Mouse (Mus musculus) heart, adult 2 months (tissue): ENCODE measurements around the gene Ripk3. TPM values are rescaled to one million over a fixed set of nuclear protein-coding genes. Genes with fewer than 3 reads are reported as not detected.
"Not testable (repeated sequence)": the region's sequence is repeated elsewhere in the genome, so short reads cannot be mapped to it uniquely, and the experiment has no call there.

Source experiments
- DNase-seq, 2 experiments: peaks; one replicate each; pipeline ENCODE4 v3.0.0; 2021
- H3K27ac ChIP-seq: fragments of 200-600 bp; 2 replicates; pipeline ENCODE4 v1.8.1; 2022
- H3K27me3 ChIP-seq: fragments of 200-500 bp; 2 replicates; pipeline ENCODE4 v1.6.1; 2012; ENCODE audit warnings: mild to moderate bottlenecking, low read length, inconsistent platforms, mixed read lengths; ENCODE audit not compliant: control insufficient read depth, insufficient read depth
- H3K36me3 ChIP-seq: fragments of 200-500 bp; 2 replicates; pipeline ENCODE4 v1.6.1; 2012; ENCODE audit warnings: low read length, inconsistent platforms; ENCODE audit not compliant: control insufficient read depth, insufficient read depth
- H3K4me1 ChIP-seq: fragments of 200-500 bp; 2 replicates; pipeline ENCODE4 v1.6.1; 2011; ENCODE audit warnings: low read length; ENCODE audit not compliant: control insufficient read depth, insufficient read depth
- H3K4me3 ChIP-seq: fragments of 200-600 bp; 2 replicates; pipeline ENCODE4 v1.8.1; 2022
- H3K79me2 ChIP-seq: fragments of 200-500 bp; replicated peaks from 2 replicates; pipeline ENCODE4 v1.6.1; 2012; ENCODE audit warnings: mild to moderate bottlenecking, inconsistent platforms, low read length, moderate library complexity, mixed read lengths; ENCODE audit not compliant: control insufficient read depth, insufficient read depth
- H3K9ac ChIP-seq: fragments of 200-500 bp; 2 replicates; pipeline ENCODE4 v1.6.1; 2012; ENCODE audit warnings: low read depth, mild to moderate bottlenecking, control low read depth, inconsistent platforms, low read length, mixed read lengths
- CTCF ChIP-seq: fragments of 200-600 bp; IDR thresholded peaks from 2 replicates; pipeline ENCODE4 v1.8.1; 2022; ENCODE audit warnings: antibody characterized with exemption, mild to moderate bottlenecking, moderate library complexity
- EP300 ChIP-seq: fragments of 200-500 bp; IDR thresholded peaks from 2 replicates; pipeline ENCODE4 v1.6.1; 2011; ENCODE audit warnings: low read depth, low read length, control low read depth; ENCODE audit not compliant: insufficient read depth
- POLR2A ChIP-seq: fragments of 200-500 bp; IDR thresholded peaks from 2 replicates; pipeline ENCODE4 v1.6.1; 2011; ENCODE audit warnings: mild to moderate bottlenecking, low read depth, low read length, control low read depth; ENCODE audit not compliant: insufficient read depth
- WGBS: fragments of 180-500 bp; shearing (Covaris S2); methylation state at CpG from one replicate; pipeline ENCODE4 v1.1.7; 2018; 5-methylcytosine and 5-hydroxymethylcytosine counted together
- intact Hi-C: fragments of 180-260 bp; cut with DNase I; formaldehyde crosslinking; loops from one replicate; pipeline ENCODE4 v1.15.1; 2025
- polyA plus RNA-seq: library from polyadenylated mRNA; depleted of rRNA; stranded (reverse); fragments of >200 nt; gene quantifications from 2 replicates; pipeline ENCODE4 v1.2.3, GENCODE M21; 2012
- total RNA-seq, 2 experiments: library from RNA; stranded (reverse); gene quantifications; 2 replicates each; pipeline ENCODE4 v1.2.3; 2021

Ripk3 gene
- total and polyA plus RNA-seq, 3 experiments: 2.2 to 3.5 (median 2.4) TPM

DNA sequence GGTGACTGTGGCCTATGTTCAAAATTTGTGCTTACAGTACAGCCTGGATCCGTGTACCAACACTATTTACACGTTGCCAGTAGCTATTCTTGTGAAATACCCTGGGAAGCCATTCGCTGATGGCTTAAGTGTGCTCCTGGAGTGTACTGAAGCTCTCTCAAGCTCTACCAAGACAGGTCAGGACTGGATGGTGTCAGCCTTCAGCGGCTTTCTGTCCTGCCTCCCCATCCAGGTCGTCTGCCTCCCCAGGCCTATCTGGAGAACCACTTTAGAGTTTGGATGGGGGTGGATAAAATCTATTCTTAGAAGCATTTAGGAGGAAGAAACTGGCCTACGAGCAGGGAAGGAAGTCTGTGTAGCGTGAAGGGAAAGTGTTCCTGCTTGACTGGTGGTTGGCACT, 25.5 kb downstream of the Ripk3 start:
- peak; percentile 44 to 48 for DNase-seq
- Histone ChIP-seq H3K27me3 (0 out of 2 replicates have a peak, but pooled peaks cover 2% of the 10 kb centered on the region), H3K4me1 (peaks cover 7% of the 10 kb centered on the region), H3K4me3 (no peak overlapping the region; the same call in 1 of the 2 replicates), H3K36me3 (no peaks in the 10 kb centered on the region), H3K9ac (peak overlapping the region; percentile 42; the same call in 1 of the 2 replicates), H3K79me2 (no peaks in the 10 kb centered on the region), H3K27ac (peak overlapping the region; percentile 55)
- TF ChIP-seq POLR2A: no peak
- no peak for TF ChIP-seq CTCF
- no peak for TF ChIP-seq EP300
- intact Hi-C loops: no loop called here
- 19% methylated on average over 7 of the region's 7 CpGs for WGBS

DNA sequence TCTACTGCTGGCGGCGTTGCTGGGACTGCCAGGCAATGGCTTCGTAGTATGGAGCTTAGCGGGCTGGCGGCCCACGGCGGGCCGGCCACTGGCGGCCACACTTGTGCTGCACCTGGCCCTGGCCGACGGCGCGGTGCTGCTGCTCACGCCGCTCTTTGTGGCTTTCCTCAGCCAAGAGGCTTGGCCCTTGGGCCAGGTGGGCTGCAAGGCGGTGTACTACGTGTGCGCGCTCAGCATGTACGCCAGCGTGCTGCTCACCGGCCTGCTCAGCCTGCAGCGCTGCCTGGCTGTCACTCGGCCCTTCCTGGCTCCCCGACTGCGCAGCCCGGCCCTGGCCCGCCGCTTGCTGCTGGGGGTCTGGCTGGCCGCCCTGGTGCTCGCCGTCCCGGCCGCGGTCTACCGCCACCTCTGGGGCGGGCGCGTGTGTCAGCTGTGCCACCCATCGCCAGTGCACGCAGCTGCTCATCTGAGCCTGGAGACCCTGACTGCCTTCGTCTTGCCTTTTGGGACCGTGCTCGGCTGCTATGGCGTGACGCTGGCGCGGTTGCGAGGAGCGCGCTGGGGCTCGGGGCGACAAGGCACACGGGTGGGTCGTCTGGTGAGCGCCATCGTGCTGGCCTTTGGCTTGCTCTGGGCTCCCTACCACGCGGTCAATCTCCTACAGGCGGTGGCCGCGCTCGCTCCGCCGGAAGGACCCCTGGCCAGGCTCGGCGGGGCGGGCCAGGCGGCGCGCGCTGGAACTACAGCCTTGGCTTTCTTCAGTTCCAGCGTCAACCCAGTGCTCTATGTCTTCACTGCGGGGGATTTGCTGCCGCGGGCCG, 26.5 kb downstream of the Ripk3 start:
- peaks cover 9% of the 10 kb centered on the region for H3K4me1 ChIP-seq
- no peak for TF ChIP-seq POLR2A
- TF ChIP-seq CTCF: peak; percentile 67
- TF ChIP-seq EP300: no peak
- no peaks in the 10 kb centered on the region for H3K36me3 ChIP-seq
- peak overlapping the region; percentile 97 for H3K9ac ChIP-seq
- H3K27ac ChIP-seq: peak overlapping the region; percentile 55
- H3K4me3 ChIP-seq: peak overlapping the region; percentile 65
- no peaks in the 10 kb centered on the region for H3K79me2 ChIP-seq
- peak; percentile 66 to 75 for DNase-seq
- intact Hi-C loops: no loop called here
- H3K27me3 ChIP-seq: 0 out of 2 replicates have a peak, but pooled peaks cover 2% of the 10 kb centered on the region
- 2% methylated on average over 77 of the region's 77 CpGs for WGBS

DNA sequence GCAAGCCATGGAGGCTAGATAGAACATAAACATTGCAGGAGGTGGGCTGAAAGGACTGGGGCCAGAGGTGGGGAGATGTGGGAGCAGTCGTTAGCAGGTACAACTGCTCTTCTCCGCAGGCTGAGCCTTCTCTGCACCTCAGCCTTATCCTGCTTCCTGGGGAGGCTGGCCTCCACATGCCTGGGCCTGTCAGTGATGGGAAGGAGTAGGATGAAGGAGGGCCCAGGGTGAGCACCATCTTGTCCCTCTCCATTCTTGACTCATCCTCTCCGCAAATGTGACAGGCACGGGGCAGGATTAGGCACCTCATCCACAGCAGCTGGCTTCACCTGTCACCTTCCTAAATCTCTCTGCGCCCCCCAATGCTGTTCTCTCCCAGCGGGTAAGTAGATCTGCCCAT, 27.5 kb downstream of the Ripk3 start, which contains the start of gene Ltb4r2:
Gene Ltb4r2 (plus strand): TSS at position 266 of the 400 bp plus-strand sequence.
- TF ChIP-seq CTCF (no peak), EP300 (no peak), POLR2A (no peak)
- Histone ChIP-seq H3K27ac (peak within 1 kb of the TSS; percentile 55), H3K4me3 (peak within 1 kb of the TSS; percentile 65), H3K36me3 (no peaks in the 10 kb centered on the region), H3K79me2 (no peaks in the 10 kb centered on the region), H3K27me3 (0 out of 2 replicates have a peak, but pooled peaks cover 2% of the 10 kb centered on the region), H3K4me1 (peaks cover 9% of the 10 kb centered on the region), H3K9ac (peak within 1 kb of the TSS; percentile 97)
- 91% methylated on average over 6 of the region's 6 CpGs for WGBS
- no peak for DNase-seq
- intact Hi-C loops: no loop called here

DNA sequence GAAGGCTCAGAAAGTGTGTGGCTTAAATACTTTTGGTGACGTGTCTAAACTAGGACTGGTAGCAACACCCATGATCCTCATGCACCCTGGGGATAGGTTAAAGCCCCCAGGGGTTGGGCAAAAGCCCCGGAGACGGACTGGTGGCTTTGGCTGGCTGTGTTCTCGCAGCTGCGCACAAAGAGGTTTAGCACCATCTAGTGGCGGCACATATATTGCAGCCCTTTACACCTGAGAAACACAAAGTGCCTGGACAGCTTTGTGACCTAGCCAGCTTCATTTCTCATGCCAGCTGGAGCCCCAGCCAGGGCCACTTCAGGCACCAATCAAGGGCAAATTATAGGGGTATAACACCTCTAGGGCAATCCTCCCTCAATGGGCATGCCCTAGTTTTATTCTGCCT, 28.5 kb downstream of the Ripk3 start:
- peak; percentile 85 to 88 for DNase-seq
- intact Hi-C loops: not testable (repeated sequence)
- 4% methylated on average over 6 of the region's 6 CpGs for WGBS

DNA sequence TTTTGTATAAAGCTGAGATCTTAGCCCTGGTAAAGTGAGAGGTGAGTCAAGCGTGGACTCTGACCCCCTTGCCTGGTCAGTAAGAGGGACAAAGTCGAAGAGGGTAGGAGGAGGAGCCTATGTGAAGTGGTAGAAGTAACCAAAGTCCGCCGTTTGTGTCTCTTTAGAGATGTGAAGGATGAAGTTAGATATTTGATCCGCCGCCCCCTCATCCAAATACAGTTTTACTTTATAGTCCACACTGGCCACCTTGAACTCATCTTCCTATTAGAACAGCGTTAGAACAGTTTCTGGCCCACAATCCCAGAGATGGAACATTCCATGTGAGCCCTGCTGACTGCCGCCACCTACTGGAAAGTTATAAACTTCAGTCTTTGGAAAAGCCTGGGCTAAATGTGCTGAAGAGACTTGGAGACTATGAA, 30.3 kb downstream of the Ripk3 start, which contains the start of gene Cideb:
Gene Cideb (minus strand): TSS at position 96 of the 422 bp plus-strand sequence.
- DNase-seq: peak in 1 of 2 experiments; percentile 36
- Histone ChIP-seq H3K4me1 (peaks cover 7% of the 10 kb centered on the region), H3K27me3 (0 out of 2 replicates have a peak, but pooled peaks cover 2% of the 10 kb centered on the region), H3K27ac (no peak within 1 kb of the TSS), H3K79me2 (no peaks in the 10 kb centered on the region), H3K9ac (no peak within 1 kb of the TSS), H3K4me3 (no peak within 1 kb of the TSS), H3K36me3 (no peaks in the 10 kb centered on the region)
- WGBS: 17% methylated on average over 8 of the region's 8 CpGs
- TF ChIP-seq EP300 (no peak), CTCF (peak; percentile 83)
- intact Hi-C loops: no loop called here

More for the DNA sequence above, 28.5 kb downstream of the Ripk3 start:
- TF ChIP-seq CTCF: peak; percentile 82
- H3K79me2 ChIP-seq, H3K4me1 ChIP-seq, H3K36me3 ChIP-seq, H3K27ac ChIP-seq, H3K9ac ChIP-seq, H3K27me3 ChIP-seq: not testable (repeated sequence)
- peak overlapping the region; percentile 36 for H3K4me3 ChIP-seq

DNA sequence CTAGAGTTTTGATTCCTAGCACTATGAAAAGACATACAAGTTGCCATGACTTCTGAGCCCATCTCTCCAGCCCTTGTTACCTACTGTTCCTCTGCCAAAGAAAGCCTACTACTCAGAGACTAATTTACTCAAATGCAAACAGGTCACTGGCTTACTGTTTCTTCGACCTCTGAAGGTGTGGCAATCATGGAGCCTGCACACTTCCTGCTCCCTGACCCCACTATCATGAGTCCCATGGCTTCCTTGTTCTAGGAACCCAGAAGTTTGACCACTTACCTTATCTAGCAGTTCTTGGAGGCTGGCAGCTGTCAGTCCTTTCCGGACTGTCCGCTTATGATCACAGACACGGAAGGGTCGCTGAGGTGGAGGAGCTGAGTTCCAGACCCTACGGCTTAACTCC, 31.1 kb downstream of the Ripk3 start:
- no peak for DNase-seq
- 17% methylated on average over 6 of the region's 6 CpGs for WGBS
- intact Hi-C loops: no loop called here
- H3K79me2 ChIP-seq: no peaks in the 10 kb centered on the region
- H3K4me3 ChIP-seq: no peak overlapping the region
- H3K9ac ChIP-seq: no peak overlapping the region
- TF ChIP-seq CTCF (no peak), POLR2A (no peak)
- H3K36me3 ChIP-seq: no peaks in the 10 kb centered on the region
- no peak overlapping the region for H3K27ac ChIP-seq
- 0 out of 2 replicates have a peak, but pooled peaks cover 2% of the 10 kb centered on the region for H3K27me3 ChIP-seq
- peaks cover 3% of the 10 kb centered on the region for H3K4me1 ChIP-seq
